Comparison of ENCODE assay signal across 8 mouse cellular contexts in the genomic region with DNA sequence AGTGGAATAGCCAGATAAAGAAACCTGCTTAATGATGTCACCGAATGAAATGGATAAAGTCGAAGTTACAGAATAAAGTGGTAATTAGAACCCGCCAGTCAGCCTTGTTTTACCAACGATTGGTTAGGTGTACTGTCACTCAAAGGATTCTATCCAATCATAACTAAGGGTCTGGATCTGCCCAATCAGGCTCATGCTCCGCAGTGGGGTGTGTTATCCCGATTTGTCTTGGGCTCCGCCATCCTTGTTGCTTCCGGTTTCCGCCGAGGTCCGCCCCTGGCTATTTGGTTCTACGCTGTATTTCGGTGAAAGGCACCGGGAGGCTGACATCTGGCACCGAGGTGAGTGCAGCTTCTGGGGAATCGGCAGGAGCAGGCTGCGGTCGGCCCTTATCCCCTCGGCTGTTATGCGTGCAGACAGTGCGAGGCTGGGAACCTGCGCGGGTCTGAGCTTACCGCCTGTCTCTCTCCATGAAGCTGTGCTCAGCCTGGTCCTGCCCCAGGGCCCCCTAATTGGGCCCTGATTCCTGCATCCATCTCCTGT. TPM values are rescaled to one million over a fixed set of nuclear protein-coding genes. Genes with fewer than 3 reads are reported as not detected.
A peak's percentile ranks its signal among the peaks of the same experiment; 100 is the strongest.
DNase-seq lines count a peak whose midpoint lies in the region; ATAC-seq and TF ChIP-seq lines count a peak whose summit lies in the region.

A gene (plus strand): TSS at position 240 of the 543 bp plus-strand sequence.

- H3K4me3 ChIP-seq in embryonic facial prominence, embryonic 14.5 days (ENCODE audit: low read depth, low read length), result peak within 1 kb of the TSS; percentile 71
- H3K4me3 ChIP-seq in heart, adult 2 months, result peak within 1 kb of the TSS; percentile 73
- peak within 1 kb of the TSS; percentile 84 for H3K4me3 ChIP-seq in limb, embryonic 13.5 days
- H3K4me3 ChIP-seq in midbrain, embryonic 16.5 days (ENCODE audit: low read depth, low read length), result peak within 1 kb of the TSS; percentile 64

- peaks cover 7% of the 10 kb centered on the region; the same call in 1 of the 2 replicates for H3K4me1 ChIP-seq in embryonic facial prominence, embryonic 14.5 days (ENCODE audit: control insufficient read depth, insufficient read depth, low read length)
- H3K4me1 ChIP-seq in heart, adult 2 months (ENCODE audit: control insufficient read depth, insufficient read depth, low read length), result peaks cover 2% of the 10 kb centered on the region
- peaks cover 7% of the 10 kb centered on the region for H3K4me1 ChIP-seq in limb, embryonic 13.5 days
- H3K4me1 ChIP-seq in midbrain, embryonic 16.5 days (ENCODE audit: control insufficient read depth, insufficient read depth, low read length), result peaks cover 11% of the 10 kb centered on the region

- peak within 1 kb of the TSS; percentile 77 for H3K9ac ChIP-seq in embryonic facial prominence, embryonic 14.5 days (ENCODE audit: low read depth, low read length)
- peak within 1 kb of the TSS; percentile 97 for H3K9ac ChIP-seq in heart, adult 2 months (ENCODE audit: low read depth, low read length)
- peak within 1 kb of the TSS; percentile 87 for H3K9ac ChIP-seq in limb, embryonic 13.5 days
- peak within 1 kb of the TSS; percentile 88 for H3K9ac ChIP-seq in midbrain, embryonic 16.5 days (ENCODE audit: low read depth, low read length)

- H3K36me3 ChIP-seq in embryonic facial prominence, embryonic 14.5 days (ENCODE audit: control insufficient read depth, insufficient read depth, low read length), result peaks cover 26% of the 10 kb centered on the region
- no peaks in the 10 kb centered on the region for H3K36me3 ChIP-seq in heart, adult 2 months (ENCODE audit: control insufficient read depth, insufficient read depth, low read length)
- peaks cover 30% of the 10 kb centered on the region for H3K36me3 ChIP-seq in limb, embryonic 13.5 days
- H3K36me3 ChIP-seq in midbrain, embryonic 16.5 days (ENCODE audit: control insufficient read depth, insufficient read depth, low read length), result peaks cover 20% of the 10 kb centered on the region

- peak within 1 kb of the TSS; percentile 71 for H3K4me2 ChIP-seq in embryonic facial prominence, embryonic 14.5 days (ENCODE audit: low read depth, low read length)
- H3K4me2 ChIP-seq in limb, embryonic 13.5 days (replicated peaks), result peak within 1 kb of the TSS; percentile 84
- peak within 1 kb of the TSS; percentile 69 for H3K4me2 ChIP-seq in midbrain, embryonic 16.5 days (ENCODE audit: low read length)

- TF ChIP-seq CTCF in heart, adult 2 months (IDR thresholded peaks at IDR 0.05), result no peak

- peak; percentile 83 for DNase-seq in 3134 (ENCODE audit: extremely low read depth, insufficient read length, low spot score)
- peak; percentile 24 to 59 for DNase-seq in adrenal gland, postnatal 4 days (ENCODE audit: low spot score in 2 of 2)
- DNase-seq in embryonic facial prominence, embryonic 14.5 days (ENCODE audit: low spot score), result peak; percentile 98
- peak; percentile 80 to 89 for DNase-seq in heart, adult 2 months
- peak; percentile 90 to 97 for DNase-seq in kidney, adult 8-10 months
- DNase-seq in spleen, postnatal 10 days (ENCODE audit: low spot score in 2 of 2), result peak; percentile 77 to 84

- H3K27ac ChIP-seq in embryonic facial prominence, embryonic 14.5 days (replicated peaks; ENCODE audit: low read depth, low read length), result peak within 1 kb of the TSS; percentile 65
- H3K27ac ChIP-seq in heart, adult 2 months, result peak within 1 kb of the TSS; percentile 65
- peak within 1 kb of the TSS; percentile 55; the same call in 1 of the 2 replicates for H3K27ac ChIP-seq in limb, embryonic 13.5 days
- peak within 1 kb of the TSS; percentile 86 for H3K27ac ChIP-seq in midbrain, embryonic 16.5 days (ENCODE audit: low read length)

- no peaks in the 10 kb centered on the region for H3K79me2 ChIP-seq in heart, adult 2 months (replicated peaks; ENCODE audit: control insufficient read depth, insufficient read depth, low read length)

- H3K9me3 ChIP-seq in embryonic facial prominence, embryonic 14.5 days (ENCODE audit: control insufficient read depth, low read length), result no peaks in the 10 kb centered on the region
- H3K9me3 ChIP-seq in limb, embryonic 13.5 days, result no peaks in the 10 kb centered on the region
- H3K9me3 ChIP-seq in midbrain, embryonic 16.5 days (replicated peaks; ENCODE audit: control insufficient read depth, low read length, poor library complexity, severe bottlenecking), result no peaks in the 10 kb centered on the region

- WGBS in embryonic facial prominence, embryonic 14.5 days, result 0% methylated on average over 22 of the region's 24 CpGs
- under 1% methylated on average over 24 of the region's 24 CpGs for WGBS in heart, adult 2 months
- 1% methylated on average over 24 of the region's 24 CpGs for WGBS in limb, embryonic 13.5 days
- WGBS in midbrain, embryonic 16.5 days, result 0% methylated on average over 24 of the region's 24 CpGs

- ATAC-seq in embryonic facial prominence, embryonic 14.5 days (ENCODE audit: low read depth), result peak; percentile 100
- ATAC-seq in limb, embryonic 13.5 days (ENCODE audit: low FRiP score, low read depth), result peak; percentile 100
- peak; percentile 100 for ATAC-seq in midbrain, embryonic 16.5 days

- intact Hi-C loops in heart, adult 2 months (cut with DNase I), result loop anchor here (5.0 kb wide), 1 partner anchor 55 kb away; a partner anchor contains a TSS

- peak; percentile 83 for TF ChIP-seq POLR2A in heart, adult 2 months (IDR thresholded peaks at IDR 0.05; ENCODE audit: insufficient read depth, low read depth, low read length)

- 0 out of 2 replicates have a peak, but pooled peaks have one; percentile 37 for TF ChIP-seq EP300 in heart, adult 2 months (IDR thresholded peaks at IDR 0.05; ENCODE audit: insufficient read depth, low read depth, low read length)

- no peaks in the 10 kb centered on the region for H3K27me3 ChIP-seq in embryonic facial prominence, embryonic 14.5 days (replicated peaks; ENCODE audit: control insufficient read depth, insufficient read depth, low read length)
- H3K27me3 ChIP-seq in heart, adult 2 months (ENCODE audit: control insufficient read depth, insufficient read depth, low read length), result no peaks in the 10 kb centered on the region
- H3K27me3 ChIP-seq in limb, embryonic 13.5 days, result no peaks in the 10 kb centered on the region
- H3K27me3 ChIP-seq in midbrain, embryonic 16.5 days (ENCODE audit: control insufficient read depth, insufficient read depth, low read depth, low read length), result no peaks in the 10 kb centered on the region

RNA-seq across cellular contexts. Expression of the gene that starts here (rescaled TPM):
- total RNA-seq in adrenal gland, postnatal 4 days (2021), result 10 to 100 TPM; 12.7 to 13.3 TPM
- 8.3 and 10.2 TPM in 2 replicates for polyA plus RNA-seq in embryonic facial prominence, embryonic 14.5 days (2014; fragmentation: Nextera tagmentation; extraction: Ambion mirVana)
- total RNA-seq in heart, adult 2 months (2021), result 1 to 10 TPM in 1 of 2 experiments, under 1 TPM in 1; 0.77 to 1.3 TPM
- polyA plus RNA-seq in heart, adult 2 months (2012; rRNA removed), result 1.3 and 2.8 TPM in 2 replicates
- 12.8 and 12.9 TPM in 2 replicates for polyA plus RNA-seq in limb, embryonic 13.5 days (2015; fragmentation: Nextera tagmentation; extraction: Ambion mirVana)
- polyA plus RNA-seq in midbrain, embryonic 16.5 days (2015; fragmentation: Nextera tagmentation; extraction: Ambion mirVana), result 24.7 and 26.1 TPM in 2 replicates

Comparison
In these comparisons a context has a peak if more than half of its experiments do, and no peak if none do; other contexts are left out.
1. Peak in every context shown above with its lines: DNase-seq, ATAC-seq, H3K4me3 ChIP-seq and H3K27ac ChIP-seq.
2. RNA of the gene that starts here (total RNA-seq): 12.7 to 13.3 TPM in adrenal gland, postnatal 4 days; 0.77 to 1.3 TPM in heart, adult 2 months; every median in the first group is over 4 times any median in the second.
3. DNase-seq: peak in every context shown above with its lines; median percentile 98 in embryonic facial prominence, embryonic 14.5 days; 94 in kidney, adult 8-10 months; 84 in heart, adult 2 months; 83 in 3134; 80 in spleen, postnatal 10 days; 42 in adrenal gland, postnatal 4 days.